Mouse (Mus musculus): ENCODE measurements around the gene Actr3b. TPM values are rescaled to one million over a fixed set of nuclear protein-coding genes. Genes with fewer than 3 reads are reported as not detected.
A peak's percentile ranks its signal among the peaks of the same experiment; 100 is the strongest.

Actr3b gene
- polyA plus RNA-seq, 1 experiment: 10.8 TPM

- no peaks in the 10 kb centered on the region; the same call in 1 of the 2 replicates for H3K9me3 ChIP-seq (replicated peaks; ENCODE audit: control insufficient read depth, insufficient read depth, low read length, poor library complexity, severe bottlenecking)
- peak overlapping the region; percentile 79 for H3K27ac ChIP-seq (ENCODE audit: insufficient read depth, low read length)
- H3K4me1 ChIP-seq (ENCODE audit: control insufficient read depth, insufficient read depth, low read length): no peaks in the 10 kb centered on the region
- TF ChIP-seq EP300 (IDR thresholded peaks at IDR 0.05; ENCODE audit: insufficient read depth, low read depth, low read length): 0 out of 2 replicates have a peak, but pooled peaks have one; percentile 33
- no peak for TF ChIP-seq POLR2A (IDR thresholded peaks at IDR 0.05; ENCODE audit: insufficient read depth, low read length)
- no peak for TF ChIP-seq CTCF (IDR thresholded peaks at IDR 0.05; ENCODE audit: low read depth, low read length)
- peak overlapping the region; percentile 56 for H3K4me3 ChIP-seq (ENCODE audit: low read depth, low read length)
- H3K27me3 ChIP-seq (ENCODE audit: control insufficient read depth, insufficient read depth, low read length, poor library complexity, severe bottlenecking): no peaks in the 10 kb centered on the region
- no peaks in the 10 kb centered on the region for H3K36me3 ChIP-seq (ENCODE audit: control insufficient read depth, insufficient read depth, low read length, poor library complexity, severe bottlenecking)
- H3K9ac ChIP-seq (ENCODE audit: low read depth, poor library complexity, severe bottlenecking): peak overlapping the region; percentile 33; the same call in 1 of the 2 replicates
Measured at GRCm38 (mm10) chr5:25769006-25769405, 9.2 kb downstream of the Actr3b start.

- TF ChIP-seq CTCF (IDR thresholded peaks at IDR 0.05; ENCODE audit: low read depth, low read length) (no peak), EP300 (IDR thresholded peaks at IDR 0.05; ENCODE audit: insufficient read depth, low read depth, low read length) (no peak), POLR2A (IDR thresholded peaks at IDR 0.05; ENCODE audit: insufficient read depth, low read length) (no peak)
- peak overlapping the region; percentile 79 for H3K27ac ChIP-seq (ENCODE audit: insufficient read depth, low read length)
Measured at GRCm38 (mm10) chr5:25769406-25769805, 9.6 kb downstream of the Actr3b start.

GRCm38 (mm10) chr5:25772456-25772855, 12.7 kb downstream of the Actr3b start:
- Histone ChIP-seq H3K9ac (ENCODE audit: low read depth, poor library complexity, severe bottlenecking) (no peak overlapping the region), H3K27me3 (ENCODE audit: control insufficient read depth, insufficient read depth, low read length, poor library complexity, severe bottlenecking) (no peaks in the 10 kb centered on the region), H3K36me3 (ENCODE audit: control insufficient read depth, insufficient read depth, low read length, poor library complexity, severe bottlenecking) (no peaks in the 10 kb centered on the region), H3K9me3 (replicated peaks; ENCODE audit: control insufficient read depth, insufficient read depth, low read length, poor library complexity, severe bottlenecking) (peaks cover 7% of the 10 kb centered on the region), H3K4me3 (ENCODE audit: low read depth, low read length) (no peak overlapping the region), H3K27ac (ENCODE audit: insufficient read depth, low read length) (no peak overlapping the region), H3K4me1 (ENCODE audit: control insufficient read depth, insufficient read depth, low read length) (no peaks in the 10 kb centered on the region)
- TF ChIP-seq CTCF (IDR thresholded peaks at IDR 0.05; ENCODE audit: low read depth, low read length) (no peak), EP300 (IDR thresholded peaks at IDR 0.05; ENCODE audit: insufficient read depth, low read depth, low read length) (no peak), POLR2A (IDR thresholded peaks at IDR 0.05; ENCODE audit: insufficient read depth, low read length) (no peak)

More at GRCm38 (mm10) chr5:25769406-25769805, 9.6 kb downstream of the Actr3b start:
- H3K4me3 ChIP-seq (ENCODE audit: low read depth, low read length): peak overlapping the region; percentile 56
- no peaks in the 10 kb centered on the region; the same call in 1 of the 2 replicates for H3K9me3 ChIP-seq (replicated peaks; ENCODE audit: control insufficient read depth, insufficient read depth, low read length, poor library complexity, severe bottlenecking)
- H3K4me1 ChIP-seq (ENCODE audit: control insufficient read depth, insufficient read depth, low read length): no peaks in the 10 kb centered on the region
- H3K27me3 ChIP-seq (ENCODE audit: control insufficient read depth, insufficient read depth, low read length, poor library complexity, severe bottlenecking): no peaks in the 10 kb centered on the region
- H3K36me3 ChIP-seq (ENCODE audit: control insufficient read depth, insufficient read depth, low read length, poor library complexity, severe bottlenecking): no peaks in the 10 kb centered on the region
- H3K9ac ChIP-seq (ENCODE audit: low read depth, poor library complexity, severe bottlenecking): peak overlapping the region; percentile 33; the same call in 1 of the 2 replicates

GRCm38 (mm10) chr5:25773921-25774790, 14.4 kb downstream of the Actr3b start:
- no peaks in the 10 kb centered on the region for H3K4me1 ChIP-seq (ENCODE audit: control insufficient read depth, insufficient read depth, low read length)
- no peak overlapping the region for H3K27ac ChIP-seq (ENCODE audit: insufficient read depth, low read length)
- H3K9me3 ChIP-seq (replicated peaks; ENCODE audit: control insufficient read depth, insufficient read depth, low read length, poor library complexity, severe bottlenecking): peaks cover 7% of the 10 kb centered on the region
- no peaks in the 10 kb centered on the region for H3K36me3 ChIP-seq (ENCODE audit: control insufficient read depth, insufficient read depth, low read length, poor library complexity, severe bottlenecking)
- no peak overlapping the region for H3K4me3 ChIP-seq (ENCODE audit: low read depth, low read length)
- H3K9ac ChIP-seq (ENCODE audit: low read depth, poor library complexity, severe bottlenecking): no peak overlapping the region
- H3K27me3 ChIP-seq (ENCODE audit: control insufficient read depth, insufficient read depth, low read length, poor library complexity, severe bottlenecking): no peaks in the 10 kb centered on the region
- TF ChIP-seq CTCF (IDR thresholded peaks at IDR 0.05; ENCODE audit: low read depth, low read length) (no peak), POLR2A (IDR thresholded peaks at IDR 0.05; ENCODE audit: insufficient read depth, low read length) (no peak), EP300 (IDR thresholded peaks at IDR 0.05; ENCODE audit: insufficient read depth, low read depth, low read length) (no peak)

- H3K27ac ChIP-seq (ENCODE audit: insufficient read depth, low read length): no peak overlapping the region
- TF ChIP-seq EP300 (IDR thresholded peaks at IDR 0.05; ENCODE audit: insufficient read depth, low read depth, low read length): no peak
Measured at GRCm38 (mm10) chr5:25791570-25791969, 31.8 kb downstream of the Actr3b start.

GRCm38 (mm10) chr5:25797776-25798175, 38.0 kb downstream of the Actr3b start:
- TF ChIP-seq POLR2A (IDR thresholded peaks at IDR 0.05; ENCODE audit: insufficient read depth, low read length) (no peak), CTCF (IDR thresholded peaks at IDR 0.05; ENCODE audit: low read depth, low read length) (no peak), EP300 (IDR thresholded peaks at IDR 0.05; ENCODE audit: insufficient read depth, low read depth, low read length) (no peak)
- Histone ChIP-seq H3K9ac (ENCODE audit: low read depth, poor library complexity, severe bottlenecking) (no peak overlapping the region), H3K27me3 (ENCODE audit: control insufficient read depth, insufficient read depth, low read length, poor library complexity, severe bottlenecking) (no peaks in the 10 kb centered on the region), H3K27ac (ENCODE audit: insufficient read depth, low read length) (no peak overlapping the region), H3K36me3 (ENCODE audit: control insufficient read depth, insufficient read depth, low read length, poor library complexity, severe bottlenecking) (no peaks in the 10 kb centered on the region), H3K9me3 (replicated peaks; ENCODE audit: control insufficient read depth, insufficient read depth, low read length, poor library complexity, severe bottlenecking) (no peaks in the 10 kb centered on the region), H3K4me3 (ENCODE audit: low read depth, low read length) (no peak overlapping the region), H3K4me1 (ENCODE audit: control insufficient read depth, insufficient read depth, low read length) (no peaks in the 10 kb centered on the region)

More at GRCm38 (mm10) chr5:25791570-25791969, 31.8 kb downstream of the Actr3b start:
- H3K9me3 ChIP-seq (replicated peaks; ENCODE audit: control insufficient read depth, insufficient read depth, low read length, poor library complexity, severe bottlenecking): no peaks in the 10 kb centered on the region
- no peak overlapping the region for H3K9ac ChIP-seq (ENCODE audit: low read depth, poor library complexity, severe bottlenecking)
- H3K4me1 ChIP-seq (ENCODE audit: control insufficient read depth, insufficient read depth, low read length): no peaks in the 10 kb centered on the region
- no peaks in the 10 kb centered on the region for H3K27me3 ChIP-seq (ENCODE audit: control insufficient read depth, insufficient read depth, low read length, poor library complexity, severe bottlenecking)
- H3K36me3 ChIP-seq (ENCODE audit: control insufficient read depth, insufficient read depth, low read length, poor library complexity, severe bottlenecking): no peaks in the 10 kb centered on the region
- no peak overlapping the region for H3K4me3 ChIP-seq (ENCODE audit: low read depth, low read length)

Measured in ES-Bruce4 (cell line).